Mouse (Mus musculus) liver, embryonic 14.5 days (tissue): ENCODE results near the gene Cdca8. TPM values are rescaled to one million over a fixed set of nuclear protein-coding genes. Genes with fewer than 3 reads are reported as not detected.

Source experiments
- ATAC-seq: fragments of 200-750 bp; cut with Nextera tagmentation; 2 replicates; pipeline ENCODE4 v1.8.0; 2017; ENCODE audit warnings: moderate number of reproducible peaks, mild to moderate bottlenecking, moderate library complexity; ENCODE audit not compliant: insufficient read depth
- DNase-seq, 3 experiments: peaks; one replicate each; pipeline ENCODE4 v3.0.0-alpha.2; 2012 to 2013; ENCODE audit warnings: low read depth in 3 of 3, low spot score in 3 of 3
- H3K27ac ChIP-seq: fragments of 300-500 bp; sonication (generic); 2 replicates; pipeline ENCODE4 v1.5.1; 2014; ENCODE audit warnings: moderate library complexity, mild to moderate bottlenecking, control low read depth, inconsistent platforms
- H3K27me3 ChIP-seq: fragments of 300-500 bp; sonication (generic); 2 replicates; pipeline ENCODE4 v1.6.1; 2014; ENCODE audit warnings: mild to moderate bottlenecking, low read length, moderate library complexity; ENCODE audit not compliant: control insufficient read depth, insufficient read depth
- H3K36me3 ChIP-seq: fragments of 300-500 bp; sonication (generic); replicated peaks from 2 replicates; pipeline ENCODE4 v1.6.1; 2014; ENCODE audit warnings: low read depth; ENCODE audit not compliant: control insufficient read depth, insufficient read depth
- H3K4me1 ChIP-seq, 2 experiments: fragments of 200-500 bp in 1 of 2; fragments of 300-500 bp in 1 of 2; sonication (generic) in 1 of 2; replicated peaks; 2 replicates each; pipeline ENCODE4 v1.6.1; 2012 to 2014; ENCODE audit warnings: antibody characterized with exemption in 1 of 2, inconsistent platforms in 1 of 2, low read length in 1 of 2; ENCODE audit not compliant: control insufficient read depth in 2 of 2, insufficient read depth in 2 of 2
- H3K4me2 ChIP-seq: fragments of 300-500 bp; sonication (generic); 2 replicates; pipeline ENCODE4 v1.6.1; 2014; ENCODE audit warnings: low read depth, mild to moderate bottlenecking, control low read depth, moderate library complexity
- H3K4me3 ChIP-seq, 2 experiments: fragments of 200-500 bp in 1 of 2; fragments of 300-500 bp in 1 of 2; sonication (generic) in 1 of 2; 2 replicates each; pipeline ENCODE4 v1.5.1; 2012 to 2014; ENCODE audit warnings: low read depth in 2 of 2, low read length in 2 of 2, mild to moderate bottlenecking in 2 of 2, control low read depth in 1 of 2, inconsistent platforms in 1 of 2, moderate library complexity in 1 of 2; ENCODE audit not compliant: insufficient read depth in 1 of 2
- H3K9ac ChIP-seq: fragments of 300-500 bp; sonication (generic); replicated peaks from 2 replicates; pipeline ENCODE4 v1.6.1; 2014; ENCODE audit warnings: mild to moderate bottlenecking, control low read depth, moderate library complexity
- H3K9me3 ChIP-seq: fragments of 300-500 bp; sonication (generic); 2 replicates; pipeline ENCODE4 v1.6.1; 2016; ENCODE audit warnings: low read length, mixed read lengths; ENCODE audit not compliant: control insufficient read depth
- CTCF ChIP-seq: IDR thresholded peaks from 2 replicates; pipeline ENCODE4 v1.5.1; 2016; ENCODE audit warnings: antibody characterized with exemption, low read depth, control low read depth
- EP300 ChIP-seq: IDR thresholded peaks from 2 replicates; pipeline ENCODE4 v1.6.1; 2016; ENCODE audit warnings: antibody characterized with exemption, low read depth
- WGBS: fragments of 180-500 bp; shearing (Covaris S2); extraction: QIAGEN DNeasy Blood & Tissue Kit; methylation state at CpG from one replicate; pipeline ENCODE4 v1.1.7; 2014; ENCODE audit not compliant: insufficient replicate concordance; 5-methylcytosine and 5-hydroxymethylcytosine counted together
- polyA plus RNA-seq, 2 experiments: library from polyadenylated mRNA; depleted of rRNA in 1 of 2; stranded (reverse) in 1 of 2; unstranded in 1 of 2; fragments of >200 nt; fragmentation: Nextera tagmentation in 1 of 2; extraction: Ambion mirVana in 1 of 2; gene quantifications; 2 replicates each; pipeline versions ENCODE4 v1.2.1 to v1.2.3; 2012 to 2014

Gene Cdca8
- polyA plus RNA-seq, 2 experiments, result 61.8 to 91.6 TPM

- Histone ChIP-seq H3K27ac (no peak overlapping the region), H3K9ac (no peak overlapping the region), H3K4me1 (no peaks in the 10 kb centered on the region), H3K27me3 (no peaks in the 10 kb centered on the region; the same call in 1 of the 2 replicates), H3K36me3 (no peaks in the 10 kb centered on the region), H3K9me3 (no peaks in the 10 kb centered on the region), H3K4me2 (no peak overlapping the region), H3K4me3 (no peak overlapping the region)
- no peak for DNase-seq
- TF ChIP-seq CTCF, result no peak
- no peak for ATAC-seq
- 50% methylated on average over 7 of the region's 7 CpGs for WGBS
Measured at GRCm38 (mm10) chr4:124969219-124969848, 30.2 kb upstream of the Cdca8 start.

GRCm38 (mm10) chr4:124968711-124969110 lies 29.6 kb upstream of the Cdca8 start:
- TF ChIP-seq EP300, result no peak
- TF ChIP-seq CTCF, result no peak
- no peak for DNase-seq
- Histone ChIP-seq H3K4me1 (no peaks in the 10 kb centered on the region), H3K27me3 (no peaks in the 10 kb centered on the region; the same call in 1 of the 2 replicates), H3K9me3 (no peaks in the 10 kb centered on the region), H3K4me3 (no peak overlapping the region), H3K9ac (no peak overlapping the region), H3K27ac (no peak overlapping the region), H3K36me3 (no peaks in the 10 kb centered on the region), H3K4me2 (no peak overlapping the region)
- no peak for ATAC-seq
- WGBS, result 51% methylated on average over 6 of the region's 6 CpGs

- Histone ChIP-seq H3K4me1 (no peaks in the 10 kb centered on the region), H3K4me2 (no peak overlapping the region), H3K27ac (no peak overlapping the region), H3K9me3 (no peaks in the 10 kb centered on the region), H3K9ac (no peak overlapping the region), H3K27me3 (no peaks in the 10 kb centered on the region), H3K4me3 (no peak overlapping the region), H3K36me3 (no peaks in the 10 kb centered on the region)
- TF ChIP-seq EP300, result no peak
- no peak for TF ChIP-seq CTCF
- 36% methylated on average over 8 of the region's 8 CpGs for WGBS
- ATAC-seq, result no peak
- no peak for DNase-seq
Measured at GRCm38 (mm10) chr4:124964912-124965599, 25.9 kb upstream of the Cdca8 start.

GRCm38 (mm10) chr4:124962576-124962975 lies 23.5 kb upstream of the Cdca8 start:
- WGBS, result 54% methylated on average over 11 of the region's 11 CpGs
- DNase-seq (no peak), ATAC-seq (no peak)
- no peaks in the 10 kb centered on the region for H3K4me1 ChIP-seq
- no peaks in the 10 kb centered on the region for H3K27me3 ChIP-seq
- no peak overlapping the region for H3K4me2 ChIP-seq
- no peak overlapping the region for H3K27ac ChIP-seq
- H3K4me3 ChIP-seq, result no peak overlapping the region
- no peaks in the 10 kb centered on the region for H3K9me3 ChIP-seq
- TF ChIP-seq EP300 (no peak), CTCF (no peak)
- H3K36me3 ChIP-seq, result no peaks in the 10 kb centered on the region
- H3K9ac ChIP-seq, result no peak overlapping the region

GRCm38 (mm10) chr4:124960940-124961339 lies 21.8 kb upstream of the Cdca8 start:
- H3K9ac ChIP-seq, result no peak overlapping the region
- no peak overlapping the region for H3K4me3 ChIP-seq
- H3K27me3 ChIP-seq, result no peaks in the 10 kb centered on the region
- H3K9me3 ChIP-seq, result no peaks in the 10 kb centered on the region
- H3K4me2 ChIP-seq, result no peak overlapping the region
- H3K27ac ChIP-seq, result no peak overlapping the region
- DNase-seq, result no peak
- TF ChIP-seq CTCF (no peak), EP300 (no peak)
- WGBS, result 57% methylated on average over 11 of the region's 11 CpGs
- ATAC-seq, result no peak
- H3K4me1 ChIP-seq, result no peaks in the 10 kb centered on the region
- H3K36me3 ChIP-seq, result no peaks in the 10 kb centered on the region
